Mouse (Mus musculus): ENCODE results near the gene Aldh1l1. TPM values are rescaled to one million over a fixed set of nuclear protein-coding genes. Genes with fewer than 3 reads are reported as not detected.

Aldh1l1 gene
- total and polyA plus RNA-seq, 3 experiments, result 0.04 to 0.14 TPM; not detected in 1

DNA sequence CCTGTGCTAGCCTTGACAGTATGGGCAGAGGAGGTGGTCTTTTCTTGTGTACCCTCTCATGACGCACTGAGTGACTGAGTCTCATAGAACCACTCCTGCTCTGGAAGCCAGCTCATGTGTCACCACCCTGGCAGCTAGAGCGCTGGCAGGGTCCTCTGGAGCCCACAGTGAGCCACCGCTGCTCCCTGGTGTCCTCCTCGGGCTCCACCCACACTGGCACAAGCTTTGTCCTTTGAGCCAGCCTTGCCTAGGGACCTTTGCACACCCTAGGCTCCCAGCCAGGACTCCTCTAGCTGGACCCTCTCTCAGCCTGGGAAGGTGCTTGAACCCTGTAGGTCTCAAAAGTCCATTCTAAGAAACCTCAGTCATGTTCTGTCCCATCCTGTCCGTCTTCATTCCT lies 35.5 kb upstream of the Aldh1l1 start:
- DNase-seq (ENCODE audit: low read depth, low spot score), result no peak
- H3K9me3 ChIP-seq (replicated peaks; ENCODE audit: insufficient read depth, low read length), result no peaks in the 10 kb centered on the region
- no peak overlapping the region for H3K4me3 ChIP-seq (ENCODE audit: control insufficient read depth in 1 of 2, insufficient read depth in 1 of 2, low read depth in 2 of 2, low read length in 2 of 2)
- H3K27ac ChIP-seq (ENCODE audit: control insufficient read depth, low read depth, low read length), result no peak overlapping the region
- H3K36me3 ChIP-seq (ENCODE audit: control insufficient read depth in 1 of 2, insufficient read depth in 2 of 2, low read length in 2 of 2), result no peaks in the 10 kb centered on the region
- no peak overlapping the region for H3K9ac ChIP-seq (ENCODE audit: control insufficient read depth, low read depth, low read length, poor library complexity, severe bottlenecking)
- H3K79me2 ChIP-seq (ENCODE audit: control insufficient read depth, insufficient read depth, low read length, poor library complexity), result no peaks in the 10 kb centered on the region
- no peak for TF ChIP-seq UBTF (IDR thresholded peaks at IDR 0.05; ENCODE audit: borderline replicate concordance, insufficient read depth, low read depth, low read length)
- TF ChIP-seq TCF12 (IDR thresholded peaks at IDR 0.05; ENCODE audit: low read depth, low read length), result no peak
- TF ChIP-seq EP300 (IDR thresholded peaks at IDR 0.05; ENCODE audit: low read depth in 1 of 2, low read length in 2 of 2), result no peak
- TF ChIP-seq MAZ (IDR thresholded peaks at IDR 0.05; ENCODE audit: low read depth, low read length), result no peak
- no peak for TF ChIP-seq POLR2A (IDR thresholded peaks at IDR 0.05; ENCODE audit: control insufficient read depth in 1 of 2, insufficient read depth in 1 of 2, low read depth in 1 of 2, low read length in 2 of 2, poor library complexity in 1 of 2)
- no peak for TF ChIP-seq MEF2A (IDR thresholded peaks at IDR 0.05; ENCODE audit: extremely low read depth, insufficient replicate concordance, low read depth, low read length, poor library complexity, severe bottlenecking)
- peaks cover 1 to 2% of the 10 kb centered on the region in 2 experiments; a peak in 2 of 4 replicates for H3K27me3 ChIP-seq (ENCODE audit: control insufficient read depth in 1 of 2, insufficient read depth in 2 of 2, low read length in 2 of 2)
- H3K4me1 ChIP-seq (ENCODE audit: control insufficient read depth in 1 of 2, insufficient read depth in 2 of 2, low read length in 2 of 2), result no peaks in the 10 kb centered on the region

DNA sequence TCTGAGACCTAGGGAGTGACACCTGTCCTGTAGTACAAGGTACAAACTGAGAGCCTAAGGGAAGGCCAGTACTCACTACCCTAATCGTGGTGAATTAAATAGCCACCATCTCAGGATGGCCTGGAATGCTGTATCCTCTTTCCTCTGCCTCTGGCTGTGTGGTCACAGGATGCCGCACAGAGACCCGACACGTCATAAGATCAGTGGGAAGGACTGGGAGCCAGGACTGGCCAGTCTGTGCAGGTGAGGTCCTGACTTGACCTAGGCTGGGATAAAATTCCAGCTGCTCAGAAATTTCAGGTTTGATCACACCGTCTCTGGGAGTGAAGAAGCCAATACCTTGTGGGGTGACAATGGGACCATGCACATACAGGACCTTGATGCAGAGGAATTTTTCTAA lies 34.7 kb upstream of the Aldh1l1 start:
- no peak for TF ChIP-seq NRF1 (IDR thresholded peaks at IDR 0.05; ENCODE audit: insufficient read depth, low read depth, low read length, poor library complexity, severe bottlenecking)
- TF ChIP-seq ETS1 (IDR thresholded peaks at IDR 0.05; ENCODE audit: low read depth, low read length), result no peak
- no peak for TF ChIP-seq TBP (IDR thresholded peaks at IDR 0.05; ENCODE audit: low read depth, low read length)
- no peak for TF ChIP-seq UBTF (IDR thresholded peaks at IDR 0.05; ENCODE audit: borderline replicate concordance, insufficient read depth, low read depth, low read length)
- TF ChIP-seq BHLHE40 (IDR thresholded peaks at IDR 0.05; ENCODE audit: borderline replicate concordance, low read depth, low read length), result no peak
- TF ChIP-seq CHD2 (IDR thresholded peaks at IDR 0.05; ENCODE audit: low read length), result no peak
- TF ChIP-seq GATA1 (IDR thresholded peaks at IDR 0.05; ENCODE audit: low read depth, low read length), result no peak
- TF ChIP-seq KAT2A (conservative IDR thresholded peaks at IDR 0.05; ENCODE audit: low read depth, low read length), result no peak
- no peak for TF ChIP-seq RAD21 (IDR thresholded peaks at IDR 0.05; ENCODE audit: low read depth, low read length)
- no peak for TF ChIP-seq E2F4 (IDR thresholded peaks at IDR 0.05; ENCODE audit: borderline replicate concordance, low read depth, low read length)
- TF ChIP-seq RCOR1 (IDR thresholded peaks at IDR 0.05; ENCODE audit: low read depth, low read length), result no peak
- no peak for TF ChIP-seq POLR2AphosphoS5 (IDR thresholded peaks at IDR 0.05; ENCODE audit: borderline replicate concordance, low read depth, low read length)
- no peak for TF ChIP-seq USF1 (IDR thresholded peaks at IDR 0.05; ENCODE audit: low read depth, low read length)
- TF ChIP-seq ZKSCAN1 (IDR thresholded peaks at IDR 0.05; ENCODE audit: low read depth, low read length), result no peak
- no peak for TF ChIP-seq MAX (IDR thresholded peaks at IDR 0.05; ENCODE audit: low read length)
- no peak for TF ChIP-seq HCFC1 (IDR thresholded peaks at IDR 0.05; ENCODE audit: low read depth, low read length)
- TF ChIP-seq CHD1 (IDR thresholded peaks at IDR 0.05; ENCODE audit: low read depth, low read length), result no peak
- TF ChIP-seq SIN3A (IDR thresholded peaks at IDR 0.05; ENCODE audit: low read length), result no peak
- TF ChIP-seq MYC (IDR thresholded peaks at IDR 0.05; ENCODE audit: low read depth, low read length), result no peak
- no peak for TF ChIP-seq MAFK (IDR thresholded peaks at IDR 0.05; ENCODE audit: borderline replicate concordance, low read depth, low read length)
- Histone ChIP-seq H3K4me3 (ENCODE audit: control insufficient read depth in 1 of 2, insufficient read depth in 1 of 2, low read depth in 2 of 2, low read length in 2 of 2) (no peak overlapping the region), H3K27ac (ENCODE audit: control insufficient read depth, low read depth, low read length) (no peak overlapping the region), H3K79me2 (ENCODE audit: control insufficient read depth, insufficient read depth, low read length, poor library complexity) (no peaks in the 10 kb centered on the region), H3K36me3 (ENCODE audit: control insufficient read depth in 1 of 2, insufficient read depth in 2 of 2, low read length in 2 of 2) (no peaks in the 10 kb centered on the region), H3K4me1 (ENCODE audit: control insufficient read depth in 1 of 2, insufficient read depth in 2 of 2, low read length in 2 of 2) (no peaks in the 10 kb centered on the region), H3K9ac (ENCODE audit: control insufficient read depth, low read depth, low read length, poor library complexity, severe bottlenecking) (no peak overlapping the region), H3K9me3 (replicated peaks; ENCODE audit: insufficient read depth, low read length) (no peaks in the 10 kb centered on the region), H3K27me3 (ENCODE audit: control insufficient read depth in 1 of 2, insufficient read depth in 2 of 2, low read length in 2 of 2) (peaks cover 2% of the 10 kb centered on the region in 2 experiments; a peak in 2 of 4 replicates)
- no peak for DNase-seq (ENCODE audit: low read depth, low spot score)
